Mouse (Mus musculus): Measurements from ENCODE around the gene Spc25.

The Spc25 gene

DNA sequence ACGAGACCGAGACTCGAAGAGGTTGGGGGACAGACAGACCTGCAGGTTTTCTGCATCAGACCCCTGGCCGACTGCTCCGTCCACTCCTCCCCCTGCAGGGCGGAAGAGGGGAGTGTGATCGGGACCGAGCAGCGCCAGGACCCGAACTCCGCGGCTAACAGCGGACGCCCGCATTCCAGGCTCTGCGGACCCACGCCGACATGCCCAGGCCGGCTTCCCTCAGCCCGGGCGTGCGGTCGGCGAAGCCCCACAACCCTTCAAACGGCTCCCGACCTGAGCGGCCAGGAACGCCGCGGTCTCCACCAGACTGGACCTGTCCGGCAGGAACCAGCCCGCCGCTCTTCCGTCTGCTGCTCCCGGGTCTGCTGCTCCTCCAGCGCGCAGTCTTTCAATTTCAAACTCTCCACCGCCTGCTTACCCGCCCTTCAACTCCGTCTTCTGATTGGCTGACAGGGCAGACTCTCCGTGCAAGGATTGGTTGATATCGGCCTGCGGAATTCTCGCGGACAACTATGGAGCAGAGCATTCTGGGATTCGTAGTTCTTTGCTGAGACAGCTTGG lies at the start of gene Spc25:
Gene Spc25 (minus strand): TSS at position 404 of the 561 bp plus-strand sequence.
- peak; percentile 81 for DNase-seq (ENCODE audit: low spot score)

DNA sequence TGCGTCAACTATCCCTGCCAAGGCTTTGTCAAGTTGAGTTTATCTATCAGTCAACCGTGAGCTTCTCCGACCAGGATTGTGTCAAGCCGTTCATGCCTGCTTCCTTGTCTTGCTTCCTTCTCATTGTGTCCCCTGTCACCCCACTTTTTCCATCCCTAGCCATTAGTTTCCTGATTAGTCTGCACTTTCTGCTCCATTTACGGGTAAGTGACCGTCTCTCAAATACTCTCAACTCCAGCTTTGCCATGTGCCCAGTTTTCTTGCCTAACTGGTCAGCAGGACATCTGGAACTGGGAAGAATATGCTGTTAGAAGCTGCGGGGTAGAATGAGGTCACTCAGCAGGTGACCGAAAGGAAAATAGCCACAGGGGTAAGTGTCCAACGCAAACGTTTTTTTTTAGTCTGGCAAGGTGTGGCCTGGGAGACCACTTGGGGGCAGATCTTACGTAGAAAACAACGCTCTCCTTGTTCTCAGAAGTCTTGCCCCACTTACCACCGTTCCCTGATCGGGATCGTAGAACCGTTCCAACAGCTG lies 42.3 kb upstream of the Spc25 start:
- DNase-seq (ENCODE audit: low spot score) = no peak

DNA sequence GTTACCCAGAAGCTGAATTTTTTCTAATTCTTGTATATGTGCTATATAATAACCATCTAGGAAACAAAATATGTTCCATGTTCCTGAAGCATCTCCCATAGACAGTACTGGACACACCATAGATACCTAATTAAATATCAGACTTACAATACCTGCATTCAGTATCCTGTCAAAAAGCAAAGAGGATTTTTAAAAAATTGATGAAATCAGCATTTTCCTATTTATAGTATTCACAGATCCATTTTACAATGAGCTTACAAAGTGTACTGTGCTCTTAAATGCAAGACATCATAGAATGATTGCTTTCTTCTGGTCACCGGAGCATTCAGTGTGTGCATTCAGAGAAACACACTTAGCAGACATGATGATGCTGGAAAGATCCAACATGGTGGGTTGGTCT lies 41.1 kb upstream of the Spc25 start:
- no peak for DNase-seq (ENCODE audit: low spot score)

DNA sequence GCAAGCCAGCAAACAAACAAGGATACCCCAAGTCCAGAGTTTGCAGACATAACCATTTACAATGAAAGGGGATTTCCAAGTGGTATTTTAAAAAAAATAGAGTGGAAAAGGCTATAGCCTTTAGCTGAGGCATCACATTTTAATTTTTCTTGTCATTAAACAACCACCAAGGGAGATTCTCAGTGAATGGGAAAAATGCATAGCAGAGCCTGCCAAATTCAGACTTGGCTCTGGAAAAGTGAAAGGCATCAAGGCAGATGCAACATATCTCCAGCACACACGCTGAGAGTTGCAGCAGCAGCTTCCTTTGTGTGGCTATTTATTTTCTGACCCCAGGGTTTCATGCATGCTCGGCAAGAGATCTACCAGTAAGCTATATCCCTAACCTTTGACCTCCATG lies 38.9 kb upstream of the Spc25 start:
- DNase-seq (ENCODE audit: low spot score) = no peak

DNA sequence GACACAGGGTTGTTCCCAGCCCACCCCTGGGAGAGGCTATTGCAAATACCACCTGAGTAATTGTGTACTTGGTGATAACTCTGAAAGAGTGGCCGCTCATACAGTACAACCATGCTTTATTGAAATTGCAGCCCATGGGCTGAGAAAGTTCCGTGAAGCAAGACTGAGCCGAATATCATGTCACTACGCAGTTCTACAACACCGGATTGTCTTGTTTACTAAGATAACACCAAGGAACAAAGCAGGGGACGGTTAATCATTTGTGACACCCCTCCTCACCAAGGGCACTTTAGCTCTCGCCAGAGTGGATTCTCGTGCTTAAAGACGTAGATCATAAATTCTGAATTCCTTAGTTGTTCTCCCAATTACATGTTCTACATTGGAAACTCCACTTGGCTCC lies 33.3 kb upstream of the Spc25 start:
- DNase-seq (ENCODE audit: low spot score) = no peak

DNA sequence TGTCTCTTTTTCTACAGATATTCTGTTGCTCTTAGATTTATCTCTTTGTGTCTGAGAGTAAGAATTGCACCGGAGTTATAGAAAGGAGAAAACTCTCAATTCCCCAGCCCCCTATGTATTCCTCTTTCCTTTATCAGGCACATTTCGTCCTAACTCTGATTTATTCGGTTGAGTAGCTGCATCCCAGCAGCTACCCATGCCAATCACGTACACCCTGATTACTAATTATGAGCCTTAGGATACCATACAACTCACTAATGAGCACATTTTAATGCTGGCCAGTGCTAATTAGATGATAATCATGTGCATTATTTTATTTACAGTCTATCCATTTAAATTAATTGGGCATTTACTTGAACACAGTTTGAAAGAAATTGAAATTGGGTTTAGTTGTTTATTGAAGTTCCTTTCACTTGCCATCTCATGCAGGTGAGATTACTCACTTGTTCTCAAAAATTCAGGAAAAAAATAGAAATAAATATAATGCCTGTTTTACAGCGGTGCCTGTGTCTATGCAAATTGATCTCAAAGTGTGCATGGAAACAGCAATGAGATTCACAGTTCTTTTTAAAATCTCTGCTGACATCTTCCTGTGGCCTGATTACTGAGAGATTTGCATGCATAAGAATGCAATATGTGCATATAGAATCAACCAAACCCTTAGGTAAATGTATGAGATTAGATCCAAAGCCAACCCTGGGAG lies 29.1 kb upstream of the Spc25 start:
- no peak for DNase-seq (ENCODE audit: low spot score)

DNA sequence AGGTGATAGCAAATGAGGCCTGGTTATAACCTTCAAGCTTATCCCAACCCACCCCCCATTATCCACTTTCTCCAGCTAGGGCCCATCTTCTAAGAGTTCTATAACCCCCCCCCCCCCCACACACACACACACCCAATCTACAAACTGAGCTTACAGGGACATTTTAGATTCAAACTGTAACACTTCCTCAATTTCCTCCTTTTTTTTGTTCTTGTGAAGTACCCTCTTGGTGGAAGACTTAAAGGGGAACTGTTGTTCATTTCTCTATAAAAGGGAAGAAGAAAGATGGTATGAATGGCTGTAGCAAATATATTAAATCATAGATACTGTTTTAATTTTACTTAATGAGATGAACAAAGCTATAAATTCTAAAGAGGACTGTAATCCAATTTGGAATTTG lies 26.1 kb upstream of the Spc25 start:
- DNase-seq (ENCODE audit: low spot score) = no peak

DNA sequence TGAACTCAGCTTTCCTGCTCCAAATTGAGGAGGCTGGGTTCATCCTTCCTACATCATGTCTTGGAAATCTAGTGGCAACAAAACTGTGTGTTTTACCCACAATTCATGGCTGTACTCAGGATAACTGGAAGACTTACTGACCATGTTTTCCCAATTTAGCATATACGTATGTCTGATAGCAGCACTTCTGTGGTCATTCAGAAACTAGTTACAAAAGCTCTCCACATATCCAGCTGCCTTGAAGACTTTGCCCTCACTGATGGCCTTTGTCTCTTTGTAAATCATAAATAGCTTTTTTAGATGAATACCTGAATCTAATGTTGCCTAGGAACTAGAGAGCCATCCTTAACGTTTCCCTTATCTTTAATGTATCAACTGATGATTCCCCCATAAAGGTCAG lies 24.1 kb upstream of the Spc25 start:
- DNase-seq (ENCODE audit: low spot score) = no peak

DNA sequence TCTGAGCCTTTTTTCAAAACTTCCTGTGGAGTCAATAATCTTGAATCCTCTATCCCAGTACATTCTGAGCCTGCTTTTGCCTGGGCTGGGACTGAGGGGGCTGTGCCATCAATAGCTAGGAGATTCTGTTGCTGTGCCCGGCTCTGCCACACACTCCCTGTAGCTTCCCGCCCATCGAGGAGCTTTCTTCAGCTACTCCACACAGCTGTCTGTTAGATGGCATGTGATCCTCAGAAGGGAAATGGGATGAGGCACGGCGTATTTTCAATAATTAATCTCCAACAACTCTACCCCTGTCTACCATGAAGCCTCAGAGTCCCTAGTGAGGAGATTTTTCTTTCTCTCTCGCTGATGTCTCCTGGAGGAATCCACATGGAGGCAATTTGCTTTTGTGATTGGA lies 22.6 kb upstream of the Spc25 start:
- DNase-seq (ENCODE audit: low spot score) = no peak

DNA sequence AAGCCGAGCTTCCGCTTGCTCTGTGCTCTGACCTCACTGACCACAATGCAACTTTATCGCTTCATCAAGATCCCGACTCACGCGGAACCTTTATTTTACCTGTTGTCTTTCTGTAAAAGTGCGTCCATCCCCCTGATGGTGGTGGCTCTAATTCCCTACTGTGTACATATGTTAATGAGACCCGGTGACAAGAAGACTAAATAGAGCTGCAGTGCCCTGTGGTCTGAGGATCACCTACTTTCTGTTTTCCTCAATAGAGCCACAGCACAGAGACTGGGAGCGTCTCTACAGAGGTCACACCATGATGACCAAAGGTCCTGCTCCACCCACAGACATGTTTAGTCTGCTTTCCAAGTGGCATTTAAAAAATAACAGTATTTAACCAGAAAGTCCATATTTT lies 20.9 kb upstream of the Spc25 start:
- DNase-seq (ENCODE audit: low spot score) = no peak

DNA sequence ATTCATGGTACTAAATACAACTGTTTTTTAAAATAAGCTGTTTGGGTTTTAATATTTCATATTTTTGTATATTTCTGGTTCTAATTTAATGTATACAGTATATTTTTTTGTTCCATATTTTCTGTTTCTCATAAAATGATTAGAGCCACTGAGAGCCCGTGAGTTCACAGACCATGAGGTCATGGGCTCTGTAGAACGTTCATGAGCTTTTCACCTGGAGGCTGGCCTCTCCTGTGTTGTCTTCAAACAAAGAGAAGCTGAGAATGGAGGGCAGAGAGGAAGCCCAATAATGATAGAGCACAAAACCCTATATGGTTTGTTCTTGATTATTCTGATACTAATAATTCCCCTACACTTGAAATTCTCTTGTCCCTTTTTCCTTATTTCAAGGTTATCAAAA lies 18.7 kb upstream of the Spc25 start:
- DNase-seq (ENCODE audit: low spot score) = no peak

DNA sequence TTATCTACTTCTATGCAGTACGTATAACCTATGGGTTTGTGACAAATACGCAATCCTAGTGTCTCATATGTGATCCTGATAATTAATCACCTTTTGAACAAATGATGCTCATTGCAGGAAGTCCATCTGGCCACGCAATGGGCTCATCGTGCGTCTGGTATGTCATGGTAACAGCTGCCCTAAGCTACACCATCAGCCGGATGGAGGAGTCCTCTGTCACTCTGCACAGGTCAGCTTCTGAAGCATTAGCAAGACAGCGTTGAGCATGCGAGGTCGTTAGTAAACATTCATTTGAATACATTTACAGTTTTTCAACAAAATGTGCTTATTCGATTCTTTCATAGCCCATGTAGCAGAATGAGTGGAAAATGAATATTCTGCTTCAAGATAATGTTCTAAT lies 16.8 kb upstream of the Spc25 start:
- no peak for DNase-seq (ENCODE audit: low spot score)

DNA sequence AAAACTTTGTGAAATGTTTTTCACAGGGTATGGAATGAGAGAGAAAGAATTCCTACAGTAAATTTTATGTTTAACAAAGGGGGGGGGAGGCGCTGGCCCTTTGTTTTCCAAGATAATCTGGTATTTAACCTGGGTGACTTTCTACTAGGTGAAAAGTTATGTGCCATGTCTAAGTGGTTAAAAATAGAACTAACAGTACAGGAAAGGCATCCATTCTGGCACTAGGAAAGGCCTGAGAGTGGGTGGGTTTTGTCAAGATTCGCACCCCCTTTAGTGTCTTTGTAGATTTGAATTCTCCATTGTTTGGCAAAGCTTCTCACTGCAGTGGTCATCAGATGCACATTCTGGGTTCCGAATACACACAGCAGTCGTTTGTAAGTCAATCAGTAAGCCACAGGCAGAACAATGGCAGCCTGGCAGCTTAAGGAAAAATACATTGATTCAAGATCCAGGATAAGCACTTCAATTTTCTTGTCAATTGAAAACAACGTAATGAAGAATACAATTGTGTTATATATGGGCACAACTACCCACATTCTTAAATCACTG lies 15.9 kb upstream of the Spc25 start:
- no peak for DNase-seq (ENCODE audit: low spot score)

DNA sequence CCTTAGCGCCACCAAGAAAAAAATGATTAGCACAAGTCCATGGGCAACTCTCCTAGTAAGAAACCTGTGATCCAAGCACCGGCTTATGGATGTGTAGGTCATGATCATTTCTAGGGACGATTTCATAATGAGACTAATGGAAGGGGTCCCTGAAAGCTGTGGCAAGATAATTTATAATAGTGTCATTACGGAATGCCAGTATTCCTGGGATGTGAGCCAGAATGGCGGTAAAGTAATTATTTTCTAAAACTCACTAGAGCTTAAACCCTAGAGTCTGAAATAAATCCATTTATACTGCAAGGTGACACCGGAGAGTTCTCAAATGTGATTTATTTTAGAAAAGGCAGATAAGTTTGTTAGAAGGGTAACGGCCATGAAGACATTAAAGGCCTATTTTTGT lies 9.2 kb upstream of the Spc25 start:
- DNase-seq (ENCODE audit: low spot score) = no peak

DNA sequence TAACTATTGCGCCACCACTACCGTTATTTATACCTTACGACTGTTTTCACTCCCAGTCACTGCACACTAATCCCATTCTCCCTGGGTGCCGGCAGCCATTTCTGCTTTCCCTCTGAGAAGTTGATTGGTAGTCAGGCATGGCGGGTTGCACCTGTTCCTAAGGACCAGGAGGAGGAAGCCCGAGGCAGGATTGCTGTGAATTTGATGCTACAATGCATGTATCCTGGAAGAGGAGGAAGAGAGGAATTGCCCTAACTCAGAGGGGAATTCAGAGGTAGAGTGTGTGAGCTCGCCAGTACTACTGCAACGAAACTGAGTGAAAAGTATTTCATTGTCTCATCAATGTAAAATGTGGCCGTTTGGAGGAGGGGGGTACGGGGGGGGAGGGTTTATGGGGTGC lies 6.7 kb upstream of the Spc25 start:
- no peak for DNase-seq (ENCODE audit: low spot score)

DNA sequence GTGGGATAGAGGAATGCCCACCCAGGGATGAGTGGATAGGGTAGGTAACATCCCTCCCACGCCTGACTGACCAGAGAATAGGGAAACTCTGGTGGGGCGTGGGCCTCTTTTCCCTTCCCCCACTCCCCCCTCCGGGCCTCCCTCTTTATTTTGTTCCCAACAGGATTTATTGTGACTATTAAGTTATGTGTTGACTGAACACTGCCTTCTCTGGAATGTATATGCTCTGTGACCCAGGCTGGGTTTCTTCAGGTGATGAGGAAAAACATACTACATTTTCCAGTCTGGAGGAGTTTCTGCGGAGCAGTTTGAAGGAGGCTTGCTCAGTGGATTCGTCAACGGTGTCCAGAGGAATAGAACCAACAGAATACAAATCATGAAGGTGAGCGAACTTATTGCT lies 4.8 kb upstream of the Spc25 start, which contains the start of gene G6pc2:
Gene G6pc2 (plus strand): TSS at position 301 of the 400 bp plus-strand sequence.
- DNase-seq (ENCODE audit: low spot score) = no peak

DNA sequence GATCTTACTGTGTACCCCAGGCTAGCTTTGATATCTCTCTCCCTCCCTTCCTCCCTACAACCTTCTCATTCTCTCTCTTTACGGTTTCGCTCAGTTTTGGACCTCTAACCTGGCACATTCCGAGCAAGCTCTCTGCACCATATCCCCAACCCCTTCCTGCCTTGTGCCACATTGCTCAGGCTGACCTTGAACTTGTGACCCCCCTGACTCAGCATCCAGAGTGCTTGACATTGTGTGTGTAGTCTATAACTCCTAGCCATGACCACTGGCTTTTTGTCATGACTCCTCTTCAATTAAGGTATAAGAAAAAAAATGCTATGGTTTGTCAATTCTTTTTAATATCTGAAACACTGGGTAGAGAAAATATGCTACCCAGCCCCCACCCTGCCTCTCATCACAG lies 3.7 kb upstream of the Spc25 start:
- DNase-seq (ENCODE audit: low spot score) = no peak

DNA sequence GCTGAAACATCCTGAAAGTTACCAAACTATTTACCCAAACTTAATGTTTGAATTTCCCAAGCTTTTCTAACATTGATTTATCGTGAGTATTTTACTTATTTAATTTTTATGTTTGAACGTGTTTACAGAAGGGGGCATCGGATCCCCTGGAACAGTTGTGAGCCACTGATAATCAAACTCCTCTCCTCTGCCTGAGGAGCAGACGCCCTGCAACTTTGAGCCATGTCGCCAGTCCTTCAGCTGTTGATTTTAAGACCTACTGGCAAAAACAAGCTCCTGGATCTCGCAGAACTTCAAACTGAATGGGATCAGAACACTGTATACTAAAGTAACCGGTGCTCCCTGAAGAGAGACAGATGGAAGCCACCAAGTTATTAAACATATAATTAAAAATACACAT lies 529 bp upstream of the Spc25 start:
- DNase-seq (ENCODE audit: low spot score) = no peak

DNA sequence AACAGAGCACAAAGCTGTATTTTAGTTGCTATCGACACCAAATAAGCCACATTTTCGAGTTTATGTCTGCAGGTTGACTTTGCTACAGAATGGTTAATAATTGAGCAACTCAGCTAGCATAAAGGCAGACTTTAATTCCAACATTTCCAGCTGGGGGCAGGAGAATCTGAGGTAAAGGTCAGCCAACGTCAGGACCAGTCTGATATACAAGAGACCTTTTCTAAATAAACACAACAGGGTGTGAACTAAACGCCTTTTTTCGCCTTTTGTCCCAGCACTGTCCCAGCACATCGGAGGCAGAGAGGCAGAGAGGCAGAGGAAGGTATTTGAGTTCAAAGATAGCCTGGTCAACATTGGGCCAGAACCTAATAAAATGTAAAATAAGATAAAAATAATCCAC lies 809 bp downstream of the Spc25 start:
- DNase-seq (ENCODE audit: low spot score) = no peak

DNA sequence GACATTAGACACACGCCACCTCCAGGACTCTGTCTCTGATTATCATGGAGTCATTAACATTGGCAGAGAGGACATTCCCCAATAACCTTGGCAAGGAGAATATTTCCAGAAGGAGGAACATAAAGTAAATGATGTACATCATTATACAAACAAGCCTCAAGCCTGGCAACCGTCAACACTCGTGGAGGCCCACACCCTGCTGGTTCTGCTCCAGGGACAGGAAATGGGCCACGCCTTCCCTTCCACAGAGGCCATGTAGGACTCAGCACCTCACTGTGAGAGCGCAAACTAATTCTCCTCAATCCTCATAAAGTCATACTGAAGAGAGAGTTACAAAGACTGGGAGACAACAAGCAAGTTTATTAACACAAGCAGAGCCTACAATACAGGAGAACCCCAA lies 12.4 kb downstream of the Spc25 start:
- no peak for DNase-seq (ENCODE audit: low spot score)

DNA sequence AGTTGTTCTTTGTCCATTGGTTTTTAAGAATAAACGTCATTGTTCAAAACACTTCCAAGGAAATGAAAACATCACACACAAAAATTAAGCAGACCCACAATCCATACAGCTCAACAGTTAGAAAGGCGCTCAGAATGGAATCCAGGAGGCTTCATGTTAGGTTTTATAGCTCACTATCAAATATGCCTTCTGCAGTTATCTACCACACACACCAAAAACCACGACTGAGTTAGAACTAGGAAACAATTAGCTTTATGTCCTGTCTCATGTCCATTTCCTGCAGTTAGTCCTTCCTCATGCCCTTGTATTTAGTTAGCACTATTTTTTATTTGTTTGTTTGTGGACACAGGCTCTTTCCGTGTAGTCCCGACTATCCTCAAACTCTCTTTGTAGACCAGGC lies 14.9 kb downstream of the Spc25 start:
- DNase-seq (ENCODE audit: low spot score) = no peak

DNA sequence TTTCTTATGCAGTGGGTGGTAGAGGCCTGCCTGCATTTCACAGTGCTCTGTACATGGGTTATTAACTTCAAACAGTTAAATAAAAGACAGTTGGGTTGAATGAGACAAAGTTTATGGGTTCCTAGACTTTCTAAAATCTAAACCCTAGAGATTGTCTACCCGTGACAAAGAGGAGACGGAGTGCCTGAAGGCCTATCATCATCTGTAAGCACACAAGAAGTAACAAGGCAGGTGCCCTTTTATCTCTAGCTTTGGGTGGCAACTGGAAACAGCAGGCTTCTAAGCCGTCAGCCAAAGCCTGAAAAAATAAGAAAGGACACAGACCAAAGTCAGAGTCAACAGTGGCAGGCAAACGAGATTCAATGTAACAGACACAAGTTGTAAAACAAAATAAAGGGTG lies 16.8 kb downstream of the Spc25 start:
- no peak for DNase-seq (ENCODE audit: low spot score)

DNA sequence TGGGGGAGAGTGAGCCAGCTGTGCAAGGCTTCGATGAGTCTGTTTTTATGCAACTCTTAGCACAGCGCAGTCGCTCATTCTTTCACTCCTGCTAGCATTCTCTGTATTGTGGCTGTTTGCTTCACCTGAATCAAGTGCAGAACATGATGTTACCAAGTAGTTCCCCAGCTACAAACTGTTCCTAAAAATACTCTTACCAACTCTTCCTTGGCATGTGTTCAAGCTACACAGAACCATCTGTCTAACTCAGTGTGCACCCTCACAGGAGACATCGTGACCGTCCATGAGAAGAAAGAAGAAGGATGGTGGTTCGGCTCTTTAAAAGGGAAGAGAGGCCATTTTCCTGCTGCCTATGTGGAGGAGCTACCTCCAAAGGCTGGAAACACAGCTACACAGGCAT lies 17.3 kb downstream of the Spc25 start:
- no peak for DNase-seq (ENCODE audit: low spot score)

DNA sequence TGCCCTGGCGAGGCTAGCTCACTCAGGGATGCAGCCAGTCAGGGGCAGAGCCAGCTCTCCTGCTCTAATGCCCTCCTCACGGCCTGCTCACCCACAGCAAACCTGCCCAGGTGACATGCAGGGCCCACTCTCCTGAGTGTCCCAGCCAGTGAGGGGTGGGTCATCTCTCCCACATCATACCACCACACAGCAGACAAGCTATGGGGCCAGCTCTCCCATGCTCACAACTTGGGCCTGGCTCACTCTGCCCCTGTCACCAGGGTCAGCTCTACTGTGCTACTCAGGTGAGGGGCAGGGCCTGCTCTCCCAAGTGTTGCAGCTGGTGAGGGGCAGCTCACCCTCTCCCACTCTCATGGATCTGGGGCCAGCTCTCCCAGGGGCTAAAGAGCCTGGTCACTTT lies 18.0 kb downstream of the Spc25 start:
- DNase-seq (ENCODE audit: low spot score) = no peak

Measured in testis, postnatal 10 days (tissue).